Mouse (Mus musculus) forebrain, embryonic 16.5 days (tissue): ENCODE data around the gene Vipr1. TPM values are rescaled to one million over a fixed set of nuclear protein-coding genes. Genes with fewer than 3 reads are reported as not detected.
A peak's percentile ranks its signal among the peaks of the same experiment; 100 is the strongest.

ENCODE experiments used
- ATAC-seq: fragments of 200-750 bp; cut with Nextera tagmentation; 2 replicates; pipeline ENCODE4 v1.8.0; 2017; ENCODE audit warnings: mild to moderate bottlenecking, moderate library complexity
- H3K27ac ChIP-seq: fragments of 300-500 bp; sonication (generic); 2 replicates; pipeline ENCODE4 v1.5.1; 2014; ENCODE audit warnings: low read length, control low read depth
- H3K27me3 ChIP-seq: fragments of 300-500 bp; sonication (generic); replicated peaks from 2 replicates; pipeline ENCODE4 v1.6.1; 2014; ENCODE audit warnings: low read length; ENCODE audit not compliant: control insufficient read depth, insufficient read depth
- H3K36me3 ChIP-seq: fragments of 300-500 bp; sonication (generic); 2 replicates; pipeline ENCODE4 v1.6.1; 2014; ENCODE audit not compliant: control insufficient read depth, insufficient read depth
- H3K4me1 ChIP-seq: fragments of 300-500 bp; sonication (generic); replicated peaks from 2 replicates; pipeline ENCODE4 v1.6.1; 2014; ENCODE audit warnings: low read length; ENCODE audit not compliant: control insufficient read depth, insufficient read depth
- H3K4me2 ChIP-seq: fragments of 300-500 bp; sonication (generic); 2 replicates; pipeline ENCODE4 v1.6.1; 2014; ENCODE audit warnings: mild to moderate bottlenecking, low read length, control low read depth
- H3K4me3 ChIP-seq: fragments of 300-500 bp; sonication (generic); replicated peaks from 2 replicates; pipeline ENCODE4 v1.5.1; 2014; ENCODE audit warnings: mild to moderate bottlenecking, low read length, control low read depth
- H3K9ac ChIP-seq: fragments of 300-500 bp; sonication (generic); replicated peaks from 2 replicates; pipeline ENCODE4 v1.6.1; 2014; ENCODE audit warnings: low read depth, low read length, control low read depth
- H3K9me3 ChIP-seq: fragments of 300-500 bp; sonication (generic); 2 replicates; pipeline ENCODE4 v1.6.1; 2016; ENCODE audit warnings: low read length; ENCODE audit not compliant: control insufficient read depth
- WGBS: fragments of 180-500 bp; shearing (Covaris S2); extraction: QIAGEN DNeasy Blood & Tissue Kit; methylation state at CpG from one replicate; pipeline ENCODE4 v1.1.7; 2014; 5-methylcytosine and 5-hydroxymethylcytosine counted together
- polyA plus RNA-seq: library from polyadenylated mRNA; unstranded; fragments of >200 nt; fragmentation: Nextera tagmentation; extraction: Ambion mirVana; gene quantifications from 2 replicates; pipeline ENCODE4 v1.2.1, GENCODE M21; 2015

Vipr1 gene
- polyA plus RNA-seq, 1 experiment from 2014 or later = 0.65 TPM

- no peaks in the 10 kb centered on the region for H3K9me3 ChIP-seq
- peak within 1 kb of the TSS; percentile 82 for H3K27ac ChIP-seq
- H3K4me3 ChIP-seq = peak within 1 kb of the TSS; percentile 87
- H3K27me3 ChIP-seq = no peaks in the 10 kb centered on the region
- ATAC-seq = peak; percentile 97
- peak within 1 kb of the TSS; percentile 97 for H3K4me2 ChIP-seq
- WGBS = under 1% methylated on average over 66 of the region's 69 CpGs
- H3K36me3 ChIP-seq = peaks cover under 1% of the 10 kb centered on the region; the same call in 1 of the 2 replicates
- H3K9ac ChIP-seq = peak within 1 kb of the TSS; percentile 88
- peaks cover 30% of the 10 kb centered on the region for H3K4me1 ChIP-seq
Observed at GRCm38 (mm10) chr9:121704646-121705625, 62.4 kb downstream of the Vipr1 start, which contains the start of gene Sec22c. Gene Sec22c, minus strand, starts transcription at chr9:121705490.

- Histone ChIP-seq H3K4me2 (no peak overlapping the region), H3K4me3 (no peak overlapping the region), H3K36me3 (no peaks in the 10 kb centered on the region), H3K27ac (no peak overlapping the region), H3K4me1 (peaks cover 35% of the 10 kb centered on the region), H3K9me3 (no peaks in the 10 kb centered on the region), H3K9ac (no peak overlapping the region), H3K27me3 (no peaks in the 10 kb centered on the region)
- 83% methylated on average over 6 of the region's 6 CpGs for WGBS
- ATAC-seq = no peak
Observed at GRCm38 (mm10) chr9:121706029-121706675, 63.6 kb downstream of the Vipr1 start.

- H3K36me3 ChIP-seq = 0 out of 2 replicates have a peak, but pooled peaks cover 2% of the 10 kb centered on the region
- H3K9ac ChIP-seq = no peak overlapping the region
- no peaks in the 10 kb centered on the region for H3K9me3 ChIP-seq
- no peak for ATAC-seq
- 74% methylated on average over 6 of the region's 6 CpGs for WGBS
- no peak overlapping the region for H3K4me2 ChIP-seq
- no peak overlapping the region for H3K4me3 ChIP-seq
- H3K4me1 ChIP-seq = peaks cover 40% of the 10 kb centered on the region
- H3K27ac ChIP-seq = no peak overlapping the region
- H3K27me3 ChIP-seq = no peaks in the 10 kb centered on the region
Observed at GRCm38 (mm10) chr9:121707801-121708200, 65.3 kb downstream of the Vipr1 start.

- Histone ChIP-seq H3K4me1 (peaks cover 34% of the 10 kb centered on the region), H3K9ac (no peak overlapping the region), H3K9me3 (no peaks in the 10 kb centered on the region), H3K36me3 (peaks cover 8% of the 10 kb centered on the region), H3K4me3 (no peak overlapping the region), H3K4me2 (no peak overlapping the region), H3K27me3 (no peaks in the 10 kb centered on the region), H3K27ac (no peak overlapping the region)
- 70% methylated on average over 7 of the region's 7 CpGs for WGBS
- ATAC-seq = no peak
Observed at GRCm38 (mm10) chr9:121708506-121709486, 66.3 kb downstream of the Vipr1 start.

- Histone ChIP-seq H3K9ac (peak within 1 kb of the TSS; percentile 95), H3K27ac (peak within 1 kb of the TSS; percentile 92), H3K36me3 (peaks cover 8% of the 10 kb centered on the region), H3K9me3 (no peaks in the 10 kb centered on the region), H3K27me3 (no peaks in the 10 kb centered on the region), H3K4me2 (peak within 1 kb of the TSS; percentile 97), H3K4me1 (peaks cover 27% of the 10 kb centered on the region), H3K4me3 (peak within 1 kb of the TSS; percentile 96)
- peak; percentile 98 for ATAC-seq
- WGBS = 5% methylated on average over 37 of the region's 37 CpGs
Observed at GRCm38 (mm10) chr9:121709898-121710583, 67.5 kb downstream of the Vipr1 start, which contains the start of gene Ss18l2. Gene Ss18l2, plus strand, starts transcription at chr9:121710329.

GRCm38 (mm10) chr9:121710584-121710975, 68.1 kb downstream of the Vipr1 start:
- Histone ChIP-seq H3K4me1 (peaks cover 22% of the 10 kb centered on the region), H3K27me3 (no peaks in the 10 kb centered on the region), H3K27ac (peak overlapping the region; percentile 92), H3K4me3 (peak overlapping the region; percentile 96), H3K9ac (peak overlapping the region; percentile 95), H3K9me3 (no peaks in the 10 kb centered on the region), H3K36me3 (peaks cover 8% of the 10 kb centered on the region), H3K4me2 (peak overlapping the region; percentile 97)
- peak; percentile 11 for ATAC-seq
- WGBS = 0% methylated on average over 18 of the region's 18 CpGs

- Histone ChIP-seq H3K4me1 (peaks cover 19% of the 10 kb centered on the region), H3K4me2 (no peak overlapping the region), H3K9ac (no peak overlapping the region), H3K4me3 (no peak overlapping the region), H3K27ac (no peak overlapping the region), H3K9me3 (no peaks in the 10 kb centered on the region), H3K27me3 (no peaks in the 10 kb centered on the region), H3K36me3 (peaks cover 10% of the 10 kb centered on the region)
- no peak for ATAC-seq
- WGBS = 75% methylated on average over 2 of the region's 2 CpGs
Observed at GRCm38 (mm10) chr9:121717048-121717447, 74.5 kb downstream of the Vipr1 start.

GRCm38 (mm10) chr9:121718070-121718705, 75.7 kb downstream of the Vipr1 start:
- no peaks in the 10 kb centered on the region for H3K9me3 ChIP-seq
- 70% methylated on average over 15 of the region's 15 CpGs for WGBS
- peaks cover 4% of the 10 kb centered on the region for H3K36me3 ChIP-seq
- peak overlapping the region; percentile 91 for H3K4me3 ChIP-seq
- H3K27ac ChIP-seq = peak overlapping the region; percentile 88
- no peak for ATAC-seq
- H3K9ac ChIP-seq = peak overlapping the region; percentile 67
- H3K4me1 ChIP-seq = peaks cover 18% of the 10 kb centered on the region
- no peaks in the 10 kb centered on the region for H3K27me3 ChIP-seq
- peak overlapping the region; percentile 79 for H3K4me2 ChIP-seq
